Mouse (Mus musculus) bone marrow, adult 2 months (tissue): ENCODE data around the gene Stk38l.

Source experiments
- CTCF ChIP-seq: fragments of 200-500 bp; IDR thresholded peaks from 2 replicates; pipeline ENCODE4 v1.5.1; 2011; ENCODE audit warnings: low read length, control low read depth; ENCODE audit not compliant: control insufficient read depth, insufficient read depth
- POLR2A ChIP-seq: fragments of 200-500 bp; IDR thresholded peaks from 2 replicates; pipeline ENCODE4 v1.6.1; 2011; ENCODE audit warnings: low read depth, mild to moderate bottlenecking, control low read depth, low read length, borderline replicate concordance; ENCODE audit not compliant: control insufficient read depth

DNA sequence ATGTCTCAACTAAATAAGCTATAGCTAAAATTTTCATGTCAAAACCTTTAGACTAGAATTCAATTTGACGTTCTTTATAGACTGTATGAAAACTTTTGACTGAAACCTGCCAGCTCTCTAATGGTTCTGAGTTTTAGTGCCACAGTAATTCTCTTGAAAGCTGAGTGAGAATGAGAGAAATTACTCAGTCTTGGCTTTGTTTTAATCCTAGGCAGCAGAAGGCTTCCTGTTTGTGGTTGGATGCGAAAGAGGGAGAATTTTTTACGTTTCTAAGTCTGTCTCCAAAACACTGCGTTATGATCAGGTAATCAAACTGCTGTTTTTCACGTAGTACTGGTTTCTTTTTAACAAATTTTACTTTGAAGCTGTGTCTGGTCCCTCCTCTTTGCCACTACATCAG, 88.2 kb downstream of the Stk38l start:
- TF ChIP-seq POLR2A (no peak), CTCF (no peak)
